Mouse (Mus musculus) thymus, postnatal 4 days (tissue): ENCODE measurements around the gene Ovgp1.
"Not testable (repeated sequence)": the region's sequence is repeated elsewhere in the genome, so short reads cannot be mapped to it uniquely, and the experiment has no call there.

Experiments used
- DNase-seq: peaks from one replicate; pipeline ENCODE4 v3.0.0; 2021

The Ovgp1 gene

GRCm38 (mm10) chr3:106000707-106001375 is 27.3 kb downstream of the Ovgp1 start:
- no peak for DNase-seq

DNA sequence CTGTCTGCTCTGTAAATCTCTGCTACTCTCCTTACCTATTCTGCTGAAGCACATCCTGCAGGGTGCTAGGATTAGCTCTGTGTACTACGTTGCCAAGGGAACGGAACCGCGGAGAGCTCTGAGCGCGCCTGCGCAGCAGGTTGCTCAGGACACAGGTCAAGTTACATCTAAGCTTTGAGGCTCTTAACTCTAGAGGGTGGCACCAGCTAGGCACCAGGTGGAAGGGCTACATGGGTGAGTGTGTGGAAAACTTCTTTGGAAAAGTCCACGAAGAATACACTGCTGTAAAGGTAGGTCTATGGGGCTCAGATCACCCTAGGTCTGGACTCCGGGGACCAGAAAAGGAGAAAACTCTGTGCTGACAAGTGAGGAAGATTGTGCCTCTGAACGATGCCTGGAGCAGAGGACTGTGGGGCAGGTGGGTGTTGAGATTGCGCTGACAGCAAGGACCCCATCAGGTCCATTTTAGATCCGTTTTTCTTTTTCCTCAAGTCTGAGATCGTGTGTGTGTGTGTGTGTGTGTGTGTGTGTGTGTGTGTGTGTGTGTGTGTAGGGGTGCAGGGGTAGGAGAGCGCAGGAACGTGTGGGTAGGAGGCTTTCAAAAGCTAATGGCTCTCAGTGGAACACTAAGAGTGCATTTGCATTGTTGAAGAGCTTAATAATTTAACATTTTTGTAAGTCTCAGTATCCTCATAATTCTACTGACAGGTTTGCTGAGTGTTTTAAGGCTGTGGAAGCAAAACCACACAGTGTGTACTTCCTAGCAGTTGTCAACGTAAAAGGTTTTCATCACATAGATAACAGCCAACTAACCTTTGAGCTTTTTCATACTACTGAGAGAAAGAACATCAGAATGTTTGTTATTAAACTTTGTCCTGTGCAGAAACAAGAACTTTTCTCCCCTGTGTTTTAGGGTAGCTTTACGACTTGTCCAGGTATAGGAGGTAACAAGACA is 28.2 kb downstream of the Ovgp1 start:
- peak; percentile 41 for DNase-seq

- DNase-seq: not testable (repeated sequence)
Measured at GRCm38 (mm10) chr3:106003360-106003759, 29.8 kb downstream of the Ovgp1 start.

- DNase-seq: no peak
Measured at GRCm38 (mm10) chr3:106014546-106014945, 41.0 kb downstream of the Ovgp1 start, which contains the start of gene Pifo. TSS of gene Pifo (minus strand) at chr3:106014646.

DNA sequence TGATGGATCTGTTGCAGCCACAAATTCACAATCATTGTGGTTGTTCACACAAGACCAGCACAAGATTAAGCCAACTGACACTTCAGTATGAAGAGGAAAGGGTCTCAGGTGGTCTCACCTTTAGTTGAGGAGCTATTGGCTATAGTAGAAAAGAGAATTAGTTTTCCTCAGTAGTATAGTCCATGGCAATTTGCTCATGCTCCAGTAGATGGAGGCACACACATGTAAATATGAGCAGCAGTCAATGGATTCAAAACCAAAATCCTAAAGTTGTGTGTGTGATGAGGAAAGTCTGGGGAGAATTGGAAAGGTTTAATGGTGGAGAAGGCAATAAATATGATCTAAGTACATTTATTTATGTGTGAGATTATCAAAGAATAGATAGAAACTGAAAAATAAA is 48.3 kb downstream of the Ovgp1 start:
- no peak for DNase-seq

DNA sequence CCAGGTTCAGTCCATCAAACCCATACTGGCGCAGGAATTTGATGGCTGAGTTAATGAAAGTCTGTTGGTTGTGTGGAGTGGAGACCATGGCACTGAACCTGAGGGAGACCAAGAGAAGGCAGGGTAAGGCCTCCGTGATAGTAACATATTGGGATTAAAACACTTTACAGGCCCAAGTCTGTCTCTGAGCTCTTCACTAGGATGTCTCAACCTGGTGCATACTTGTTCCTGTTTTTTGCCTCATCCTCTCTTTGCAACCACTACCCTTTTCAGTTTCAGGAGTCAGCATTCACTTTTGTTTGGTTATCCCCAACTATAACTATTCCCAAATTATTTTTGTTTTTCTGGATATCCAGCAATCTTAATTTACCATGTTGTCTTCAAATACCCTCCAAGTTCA is 50.6 kb downstream of the Ovgp1 start:
- no peak for DNase-seq

- no peak for DNase-seq
Measured at GRCm38 (mm10) chr3:106032781-106033180, 59.3 kb downstream of the Ovgp1 start, which contains the start of gene Chil5. TSS of gene Chil5 (minus strand) at chr3:106032814.
